In the genomic region with DNA sequence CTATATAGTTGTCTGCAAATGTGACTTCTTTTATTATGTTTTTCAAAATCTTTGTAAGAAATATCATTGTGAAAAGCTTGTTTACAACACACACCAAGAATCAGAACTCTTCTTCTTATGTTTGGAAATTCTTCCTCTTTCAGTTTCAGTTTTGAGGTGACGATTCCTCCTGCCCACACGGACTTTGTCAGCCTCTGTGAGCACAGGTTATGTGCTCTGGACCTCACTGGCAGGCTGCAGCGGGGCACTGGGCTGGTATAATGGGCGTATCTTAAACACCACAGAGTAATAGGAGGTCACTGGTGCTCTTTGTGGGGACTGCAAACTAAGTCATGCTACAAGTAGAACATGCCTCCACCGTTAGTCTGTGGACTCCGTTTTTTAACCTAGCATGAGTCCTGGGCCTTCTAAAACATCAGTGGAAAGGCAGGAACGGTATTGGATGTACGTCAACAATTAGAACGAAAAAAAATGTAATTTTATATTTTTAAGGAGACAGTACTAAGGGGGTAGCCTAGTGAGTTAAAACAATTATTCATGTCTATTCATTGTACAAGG, we compare ENCODE assay signal across 9 mouse cellular contexts. TPM values are rescaled to one million over a fixed set of nuclear protein-coding genes. Genes with fewer than 3 reads are reported as not detected.
DNase-seq lines count a peak whose midpoint lies in the region; ATAC-seq and TF ChIP-seq lines count a peak whose summit lies in the region.
"Had no signal": no experiment of that assay in that cellular context is flagged by ENCODE, and none has a peak within 500 bp of the region (broad histone marks: within the 10 kb centered on the region; RNA-seq: fewer than 3 reads in every experiment).

No protein-coding gene starts in this region.

- H3K4me3 ChIP-seq in myocyte = no peak overlapping the region
- no peak overlapping the region for H3K4me3 ChIP-seq in left cerebral cortex, adult 2 months
- H3K4me3 ChIP-seq: neural tube, embryonic 13.5 days had no signal

- no peak overlapping the region for H3K27ac ChIP-seq in left cerebral cortex, adult 2 months
- H3K27ac ChIP-seq: neural tube, embryonic 13.5 days had no signal

- intact Hi-C loops in heart, postnatal 14 days (cut with DNase I) = no loop called here
- intact Hi-C loops in left cerebral cortex, postnatal 14 days (cut with DNase I) = no loop called here
- intact Hi-C loops in left cerebral cortex, adult 2 months (cut with DNase I) = no loop called here

- no peak for TF ChIP-seq POLR2A in myocyte (IDR thresholded peaks at IDR 0.05; ENCODE audit: insufficient read length, low read depth)

- ATAC-seq in common myeloid progenitor, adult 5-6 weeks (replicated peaks; ENCODE audit: low read depth, poor library complexity, severe bottlenecking) = peak; percentile 94

- H3K4me2 ChIP-seq in myocyte (ENCODE audit: low read depth) = peak overlapping the region; percentile 42
- H3K4me2 ChIP-seq: neural tube, embryonic 13.5 days had no signal

- no peaks in the 10 kb centered on the region for H3K79me2 ChIP-seq in myocyte (ENCODE audit: control insufficient read depth, insufficient read depth)

- no peak overlapping the region for H3ac ChIP-seq in myocyte (ENCODE audit: control insufficient read depth, insufficient read length)

- no peak for TF ChIP-seq CTCF in left cerebral cortex, adult 2 months (IDR thresholded peaks at IDR 0.05)

- peak; percentile 15 to 24 for DNase-seq in heart, adult 18-20 months
- no peak for DNase-seq in heart, postnatal 14 days
- DNase-seq in CD4-positive, CD25-positive, alpha-beta regulatory T cell, adult 2 months (ENCODE audit: low read depth, low spot score) = peak; percentile 73
- no peak for DNase-seq in left cerebral cortex, postnatal 14 days (ENCODE audit: low spot score in 2 of 2)
- DNase-seq in left cerebral cortex, adult 2 months (ENCODE audit: extremely low spot score in 1 of 2, low spot score in 2 of 2) = no peak
- DNase-seq in left cerebral cortex, adult 18-20 months (ENCODE audit: low spot score in 2 of 2) = no peak

- H3K27me3 ChIP-seq in myocyte (ENCODE audit: control insufficient read depth, insufficient read depth, insufficient read length) = no peaks in the 10 kb centered on the region
- H3K27me3 ChIP-seq: neural tube, embryonic 13.5 days had no signal

- no peaks in the 10 kb centered on the region for H3K36me3 ChIP-seq in myocyte (ENCODE audit: control insufficient read depth, insufficient read depth)
- H3K36me3 ChIP-seq: neural tube, embryonic 13.5 days had no signal

TF ChIP-seq in myocyte, 11 proteins besides CTCF, POLR2A, EP300 and RAD21:
- TF ChIP-seq USF1 (IDR thresholded peaks at IDR 0.05; ENCODE audit: low read depth) (no peak), MYOG (IDR thresholded peaks at IDR 0.05; ENCODE audit: control insufficient read depth in 1 of 3, insufficient read depth in 1 of 3, insufficient read length in 2 of 3, low read depth in 2 of 3) (no peak), CEBPB (IDR thresholded peaks at IDR 0.05; ENCODE audit: insufficient read depth, poor library complexity, severe bottlenecking) (no peak)

RNA-seq across cellular contexts. Expression of a gene that starts 9.4 kb away (rescaled TPM):
- 1 to 10 TPM; 2.5 to 3.3 TPM for total RNA-seq in heart, adult 18-20 months (2021)
- 1 to 10 TPM; 1.9 to 2.5 TPM for total RNA-seq in heart, postnatal 14 days (2021)
- total RNA-seq in common myeloid progenitor, adult 5-6 weeks (2017) = 8.8 and 9.0 TPM in 2 replicates
- polyA plus RNA-seq in myocyte (2012; fragmentation: generic; extraction: Trizol) = 1.4 TPM
- total RNA-seq in left cerebral cortex, postnatal 14 days (2021) = 10 to 100 TPM; 11.6 to 11.8 TPM
- 10 to 100 TPM; 14.5 to 15.2 TPM for total RNA-seq in left cerebral cortex, adult 2 months (2021)
- total RNA-seq in left cerebral cortex, adult 18-20 months (2021) = 10 to 100 TPM; 14.1 to 17.0 TPM

RNA-seq across cellular contexts. Expression of a gene that starts 54.8 kb away (rescaled TPM):
- total RNA-seq in heart, adult 18-20 months (2021) = under 1 TPM; 0.05 to 0.13 TPM
- under 1 TPM; 0.07 to 0.27 TPM for total RNA-seq in heart, postnatal 14 days (2021)
- 0.23 TPM in 1 of 2 replicates, not detected in the other for total RNA-seq in common myeloid progenitor, adult 5-6 weeks (2017)
- not detected for polyA plus RNA-seq in myocyte (2012; fragmentation: generic; extraction: Trizol)
- total RNA-seq in left cerebral cortex, postnatal 14 days (2021) = under 1 TPM; 0.18 to 0.25 TPM
- under 1 TPM; 0.16 TPM for total RNA-seq in left cerebral cortex, adult 2 months (2021)
- under 1 TPM; 0.12 to 0.16 TPM for total RNA-seq in left cerebral cortex, adult 18-20 months (2021)

Comparison
In these comparisons a context has a peak if more than half of its experiments do, and no peak if none do; other contexts are left out.
1. DNase-seq: peak in heart, adult 18-20 months (2 of 2) and CD4-positive, CD25-positive, alpha-beta regulatory T cell, adult 2 months (single experiment); none in heart, postnatal 14 days (0 of 2), left cerebral cortex, postnatal 14 days (0 of 2), left cerebral cortex, adult 2 months (0 of 2) and left cerebral cortex, adult 18-20 months (0 of 2).